Comparison of ENCODE assay signal across 10 mouse cellular contexts in the genomic region with DNA sequence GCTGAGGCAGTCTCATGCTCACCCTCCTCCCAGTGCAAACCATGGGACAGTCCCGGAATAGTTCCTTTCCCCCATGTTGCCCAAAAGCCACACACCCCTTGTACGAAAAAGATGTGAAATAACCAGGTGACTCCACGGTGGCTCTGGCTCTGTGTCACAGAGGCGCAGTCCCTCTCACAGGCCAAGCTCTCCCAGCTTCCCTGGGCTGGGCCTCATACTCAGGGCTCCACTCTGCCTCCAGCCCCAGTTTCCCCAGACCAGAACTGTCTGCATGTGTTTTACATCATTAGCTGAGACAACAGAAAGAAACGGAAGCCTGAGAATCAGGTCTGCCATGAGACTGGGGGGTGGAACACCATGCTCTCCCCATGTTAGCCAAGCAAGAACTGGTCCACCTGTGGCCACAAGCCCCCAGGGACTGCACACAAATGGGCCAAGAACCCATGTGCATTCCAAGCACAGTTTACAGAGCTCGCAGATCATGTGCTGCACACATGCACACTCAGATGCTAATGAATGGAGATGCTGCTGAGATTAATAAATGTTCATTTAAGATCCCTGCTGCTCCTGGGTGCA.
A peak's percentile ranks its signal among the peaks of the same experiment; 100 is the strongest.
DNase-seq lines count a peak whose midpoint lies in the region; ATAC-seq and TF ChIP-seq lines count a peak whose summit lies in the region.
"Had no signal": no experiment of that assay in that cellular context is flagged by ENCODE, and none has a peak within 500 bp of the region (broad histone marks: within the 10 kb centered on the region; RNA-seq: fewer than 3 reads in every experiment).

No protein-coding gene starts in this region.

- H3K27me3 ChIP-seq in embryonic facial prominence, embryonic 14.5 days (replicated peaks; ENCODE audit: control insufficient read depth, insufficient read depth, low read length): no peaks in the 10 kb centered on the region
- no peaks in the 10 kb centered on the region for H3K27me3 ChIP-seq in forebrain, embryonic 14.5 days (replicated peaks; ENCODE audit: control insufficient read depth, insufficient read depth, low read length)
- H3K27me3 ChIP-seq in limb, embryonic 13.5 days: no peaks in the 10 kb centered on the region

- peaks cover 45% of the 10 kb centered on the region for H3K4me1 ChIP-seq in embryonic facial prominence, embryonic 14.5 days (ENCODE audit: control insufficient read depth, insufficient read depth, low read length)
- peaks cover 25% of the 10 kb centered on the region for H3K4me1 ChIP-seq in forebrain, embryonic 14.5 days (ENCODE audit: control insufficient read depth, insufficient read depth, low read length)
- H3K4me1 ChIP-seq in limb, embryonic 13.5 days: peaks cover 82% of the 10 kb centered on the region

- no peak overlapping the region for H3K4me3 ChIP-seq in layer of hippocampus, adult 2 months
- H3K4me3 ChIP-seq in embryonic facial prominence, embryonic 14.5 days (ENCODE audit: low read depth, low read length): no peak overlapping the region
- H3K4me3 ChIP-seq in forebrain, embryonic 14.5 days (ENCODE audit: low read depth, low read length): no peak overlapping the region
- H3K4me3 ChIP-seq in limb, embryonic 13.5 days: no peak overlapping the region

- H3K27ac ChIP-seq in layer of hippocampus, adult 2 months: peak overlapping the region; percentile 1; the same call in 1 of the 2 replicates
- H3K27ac ChIP-seq in embryonic facial prominence, embryonic 14.5 days (replicated peaks; ENCODE audit: low read depth, low read length): peak overlapping the region; percentile 1; the same call in 1 of the 2 replicates
- H3K27ac ChIP-seq in forebrain, embryonic 14.5 days (ENCODE audit: low read depth, low read length): peak overlapping the region; percentile 44; the same call in 1 of the 2 replicates
- H3K27ac ChIP-seq in limb, embryonic 13.5 days: peak overlapping the region; percentile 66
- H3K27ac ChIP-seq: liver, embryonic 14.5 days had no signal

- peak; percentile 14; the same call in 1 of the 2 replicates for ATAC-seq in embryonic facial prominence, embryonic 14.5 days (ENCODE audit: low read depth)
- no peak for ATAC-seq in forebrain, embryonic 14.5 days
- no peak for ATAC-seq in limb, embryonic 13.5 days (ENCODE audit: low FRiP score, low read depth)
- no peak for ATAC-seq in activated CD4-positive, CD25-positive, alpha-beta regulatory T cell, adult 4 months

- H3K9ac ChIP-seq in embryonic facial prominence, embryonic 14.5 days (ENCODE audit: low read depth, low read length): peak overlapping the region; percentile 37; the same call in 1 of the 2 replicates
- H3K9ac ChIP-seq in forebrain, embryonic 14.5 days (ENCODE audit: low read length): no peak overlapping the region
- H3K9ac ChIP-seq in limb, embryonic 13.5 days: peak overlapping the region; percentile 36; the same call in 1 of the 2 replicates
- H3K9ac ChIP-seq: liver, embryonic 14.5 days had no signal

- TF ChIP-seq CTCF in layer of hippocampus, adult 2 months (conservative IDR thresholded peaks at IDR 0.05): no peak

- H3K9me3 ChIP-seq in embryonic facial prominence, embryonic 14.5 days (ENCODE audit: control insufficient read depth, low read length): no peaks in the 10 kb centered on the region
- H3K9me3 ChIP-seq in forebrain, embryonic 14.5 days (replicated peaks; ENCODE audit: control insufficient read depth, low read length): no peaks in the 10 kb centered on the region
- H3K9me3 ChIP-seq in limb, embryonic 13.5 days: no peaks in the 10 kb centered on the region

- 0 out of 2 replicates have a peak, but pooled peaks cover 4% of the 10 kb centered on the region for H3K36me3 ChIP-seq in embryonic facial prominence, embryonic 14.5 days (ENCODE audit: control insufficient read depth, insufficient read depth, low read length)
- no peaks in the 10 kb centered on the region for H3K36me3 ChIP-seq in forebrain, embryonic 14.5 days (ENCODE audit: control insufficient read depth, insufficient read depth, low read length)
- peaks cover 8% of the 10 kb centered on the region for H3K36me3 ChIP-seq in limb, embryonic 13.5 days

- no peak overlapping the region for H3K4me2 ChIP-seq in embryonic facial prominence, embryonic 14.5 days (ENCODE audit: low read depth, low read length)
- no peak overlapping the region for H3K4me2 ChIP-seq in forebrain, embryonic 14.5 days (ENCODE audit: low read length)
- H3K4me2 ChIP-seq in limb, embryonic 13.5 days (replicated peaks): peak overlapping the region; percentile 12; the same call in 1 of the 2 replicates

- DNase-seq in layer of hippocampus, adult 2 months (ENCODE audit: low spot score in 2 of 2): no peak
- DNase-seq in layer of hippocampus, adult 8-10 months (ENCODE audit: low spot score in 2 of 2): no peak
- DNase-seq in embryonic facial prominence, embryonic 14.5 days (ENCODE audit: low spot score): peak; percentile 63
- peak; percentile 34 for DNase-seq in forebrain, embryonic 14.5 days (ENCODE audit: low spot score)
- no peak for DNase-seq in layer of hippocampus, postnatal 25 days (ENCODE audit: extremely low spot score in 1 of 2, low spot score in 1 of 2)
- DNase-seq in ovary, postnatal 36 days (ENCODE audit: low spot score): no peak
- DNase-seq: kidney, adult 9 months had no signal

- 53% methylated on average over 6 of the region's 6 CpGs for whole genome bisulfite sequencing in embryonic facial prominence, embryonic 14.5 days
- 66% methylated on average over 6 of the region's 6 CpGs for WGBS in forebrain, embryonic 14.5 days
- 45% methylated on average over 6 of the region's 6 CpGs for WGBS in limb, embryonic 13.5 days

Comparison
In these comparisons a context has a peak if more than half of its experiments do, and no peak if none do; other contexts are left out.
1. DNase-seq: peak in embryonic facial prominence, embryonic 14.5 days (single experiment) and forebrain, embryonic 14.5 days (single experiment); none in layer of hippocampus, adult 2 months (0 of 2), layer of hippocampus, adult 8-10 months (0 of 2), layer of hippocampus, postnatal 25 days (0 of 2) and ovary, postnatal 36 days (single experiment).
2. H3K27ac ChIP-seq: peak in every context shown above with its lines; median percentile 66 in limb, embryonic 13.5 days; 44 in forebrain, embryonic 14.5 days; 1 in layer of hippocampus, adult 2 months; 1 in embryonic facial prominence, embryonic 14.5 days.